Mouse (Mus musculus) heart, adult 9 months (tissue): ENCODE results near the gene Cecr2.
A peak's percentile ranks its signal among the peaks of the same experiment; 100 is the strongest.

Source experiments
- DNase-seq, 2 experiments: peaks; one replicate each; pipeline ENCODE4 v3.0.0; 2022; ENCODE audit warnings: low spot score in 2 of 2

The Cecr2 gene

DNA sequence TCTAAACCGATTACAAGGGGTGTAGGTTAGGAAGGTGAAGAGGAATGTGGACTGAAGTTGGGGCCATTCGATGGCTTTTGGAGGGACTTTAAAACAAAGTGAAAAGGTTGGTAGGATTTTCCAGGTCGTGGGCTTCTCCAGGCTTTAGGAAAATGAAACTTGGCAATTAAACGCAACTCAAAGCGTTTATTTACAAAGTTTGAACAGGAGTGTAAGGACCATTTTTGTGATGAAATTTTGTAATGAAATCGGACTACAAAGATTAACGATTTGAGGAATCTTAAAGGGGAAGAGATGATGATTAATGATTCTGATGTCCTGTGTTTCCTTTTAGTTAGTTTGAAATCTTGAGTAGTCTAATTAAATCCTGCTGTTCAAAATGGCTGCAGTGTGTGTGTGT lies 1.7 kb downstream of the Cecr2 start:
- DNase-seq: no peak

DNA sequence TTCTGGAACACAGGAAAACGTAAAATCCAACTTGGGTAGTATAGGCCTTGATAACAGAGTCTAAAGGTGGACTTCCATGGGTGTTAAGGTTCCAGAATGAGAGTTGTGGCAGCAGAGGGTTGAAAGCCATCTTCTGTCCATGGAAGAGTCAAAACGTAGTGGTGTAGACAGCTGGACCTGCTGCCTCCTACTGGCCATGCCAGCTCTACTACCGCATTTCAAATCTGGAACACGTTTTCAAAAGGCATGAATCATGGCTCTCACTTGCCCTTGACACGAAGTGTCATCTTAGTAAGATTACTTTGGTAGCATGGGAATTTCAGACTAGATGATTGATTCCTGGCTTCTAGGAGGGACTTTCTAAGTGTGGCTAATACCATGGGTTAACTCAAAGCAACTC lies 8.0 kb downstream of the Cecr2 start:
- no peak for DNase-seq

DNA sequence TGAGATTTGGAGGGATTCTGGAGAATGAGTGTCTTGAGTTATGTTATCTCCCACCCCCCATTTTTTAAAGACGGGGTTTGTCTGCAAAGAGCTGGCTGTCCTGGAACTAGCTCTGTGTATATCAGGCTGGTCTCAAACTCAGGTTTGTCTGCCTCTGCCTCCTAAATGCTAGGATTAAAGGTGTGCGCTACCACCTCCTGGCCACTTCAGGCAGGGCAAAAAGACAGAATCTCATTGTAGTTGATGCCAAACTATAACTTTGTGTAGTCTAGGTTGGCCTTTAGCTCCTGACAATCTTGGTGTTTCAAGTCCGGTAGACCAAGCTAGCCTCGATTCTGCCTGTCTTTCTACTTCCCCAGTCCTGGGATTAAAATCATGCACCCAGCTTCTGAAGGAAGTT lies 8.7 kb downstream of the Cecr2 start:
- DNase-seq: no peak

DNA sequence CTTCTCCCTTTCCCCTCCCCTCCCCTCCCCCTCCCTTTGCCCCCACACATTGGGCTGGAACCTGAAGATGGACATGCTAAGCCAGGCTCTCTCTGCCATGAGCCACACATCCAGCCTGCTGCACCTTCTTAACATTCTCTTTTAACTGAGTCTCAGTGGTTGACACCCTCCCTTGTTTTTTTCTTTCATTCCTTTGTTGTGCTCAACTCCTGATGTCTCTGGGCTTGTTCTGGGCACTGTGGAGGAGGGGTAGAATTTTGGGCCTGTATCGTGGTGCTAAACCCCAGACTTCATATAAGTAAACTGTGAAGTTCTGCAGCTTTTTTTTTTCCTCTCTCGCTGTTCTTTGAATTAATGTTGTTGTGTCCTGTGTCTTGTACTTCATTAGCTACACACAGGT lies 9.8 kb downstream of the Cecr2 start:
- no peak for DNase-seq

DNA sequence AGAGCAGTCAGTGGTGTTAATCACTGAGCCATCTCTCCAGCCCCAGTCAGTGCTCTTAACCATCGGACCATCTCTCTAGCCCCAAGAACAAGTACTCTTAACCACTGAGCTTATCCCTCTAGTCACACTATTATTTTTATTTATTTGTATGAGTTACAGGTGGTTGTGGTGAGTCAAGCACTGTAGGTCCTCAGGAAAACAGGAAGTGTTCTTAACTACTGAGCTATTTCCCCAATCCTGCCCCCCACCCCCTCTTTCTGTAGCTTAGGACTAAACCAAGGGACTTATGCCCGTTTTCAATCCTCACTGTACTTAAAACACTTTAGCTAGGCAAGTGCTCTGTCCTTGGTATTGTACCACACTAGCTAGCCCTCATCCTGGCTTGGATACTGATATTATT lies 17.2 kb downstream of the Cecr2 start:
- no peak for DNase-seq

DNA sequence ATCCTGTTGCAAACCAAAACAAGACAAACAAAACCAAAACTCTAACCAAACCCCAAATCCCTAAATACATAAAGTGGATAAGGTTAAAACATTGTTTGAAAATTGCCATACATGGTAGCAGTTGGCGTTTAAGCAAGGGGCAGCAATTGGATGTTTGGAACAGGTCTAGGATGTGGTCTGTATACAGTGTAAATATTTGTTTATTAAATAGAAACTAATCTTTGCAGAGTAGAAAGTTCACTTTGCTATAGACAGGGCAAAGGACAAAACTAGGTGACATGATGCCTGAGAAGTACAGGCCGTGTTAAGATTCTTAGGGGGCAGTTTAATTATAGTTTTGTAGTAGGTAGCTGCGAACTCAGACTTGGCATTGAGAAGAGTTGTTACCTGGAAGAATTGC lies 18.6 kb downstream of the Cecr2 start:
- no peak for DNase-seq

DNA sequence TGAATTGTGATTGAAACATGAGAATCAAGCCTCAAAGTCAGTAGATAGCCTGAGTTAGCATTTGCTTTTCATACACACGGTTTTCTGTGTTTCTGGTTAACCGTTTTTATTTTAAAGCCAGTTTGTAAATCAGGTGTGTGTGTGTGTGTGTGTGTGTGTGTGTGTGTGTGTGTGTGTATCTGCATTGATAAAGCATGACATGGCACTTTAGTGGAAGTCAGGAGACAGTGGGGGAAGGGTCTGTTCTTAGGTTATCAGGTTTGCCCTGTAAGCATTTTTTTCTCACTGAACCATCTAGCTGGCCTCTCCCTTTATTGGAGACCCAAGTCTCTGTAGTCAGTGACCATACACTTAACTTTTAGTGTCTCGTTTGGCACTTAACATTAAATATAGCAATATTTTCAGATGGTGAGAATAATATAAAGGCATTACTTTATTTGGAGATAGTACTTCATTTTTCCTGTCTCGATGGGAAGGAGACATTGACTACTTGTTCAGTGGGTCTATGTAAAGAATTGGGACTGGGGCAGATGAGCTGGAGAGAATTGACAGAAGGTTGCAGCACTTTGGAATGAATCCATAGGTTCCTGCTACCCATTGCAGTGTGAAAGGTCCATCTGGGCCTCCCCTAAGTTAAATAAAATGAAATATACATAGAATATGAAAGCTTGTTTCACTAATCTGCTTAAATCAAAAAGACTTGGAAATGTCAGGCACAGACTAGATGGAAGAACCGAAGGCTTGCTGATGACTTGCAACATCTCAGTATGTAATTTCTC lies 20.9 kb downstream of the Cecr2 start:
- DNase-seq: no peak

DNA sequence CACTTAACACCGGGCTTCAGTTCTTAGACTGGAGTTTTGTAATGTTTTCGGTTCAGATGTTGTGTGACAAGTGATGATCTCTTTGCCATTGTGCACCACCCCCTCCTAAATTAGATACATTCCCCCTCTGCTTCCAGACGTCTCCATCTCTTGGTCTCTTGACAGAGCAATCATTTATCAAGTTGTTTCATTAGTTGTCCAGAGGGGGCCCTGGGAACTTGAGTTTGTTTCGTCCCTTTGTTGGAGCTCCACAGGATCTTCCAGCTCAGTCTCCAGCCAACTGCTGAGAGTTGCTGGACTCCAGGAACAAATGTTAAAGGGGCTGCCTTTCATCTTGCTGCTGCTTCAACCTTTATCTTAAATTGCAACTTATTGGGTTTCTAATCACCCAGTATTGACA lies 34.1 kb downstream of the Cecr2 start:
- DNase-seq: no peak

DNA sequence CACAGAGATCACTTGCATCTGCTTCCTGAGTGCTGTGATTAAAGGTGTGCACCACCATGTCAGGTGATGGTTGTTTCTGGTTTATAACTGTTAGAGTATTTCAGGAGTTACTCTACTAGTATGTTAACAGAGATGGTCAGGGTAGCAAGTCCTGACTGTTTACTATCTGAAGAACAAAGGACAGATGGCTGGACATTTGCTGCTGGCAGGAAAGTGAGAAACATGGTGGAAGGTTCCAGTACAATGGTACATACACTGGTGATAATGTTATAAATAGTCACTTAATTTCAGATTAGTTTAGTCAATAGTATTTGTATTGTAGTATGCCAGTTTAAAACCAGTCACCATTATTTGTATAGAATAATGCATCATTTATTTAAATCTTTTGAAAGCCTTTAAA lies 38.2 kb downstream of the Cecr2 start:
- DNase-seq: no peak

DNA sequence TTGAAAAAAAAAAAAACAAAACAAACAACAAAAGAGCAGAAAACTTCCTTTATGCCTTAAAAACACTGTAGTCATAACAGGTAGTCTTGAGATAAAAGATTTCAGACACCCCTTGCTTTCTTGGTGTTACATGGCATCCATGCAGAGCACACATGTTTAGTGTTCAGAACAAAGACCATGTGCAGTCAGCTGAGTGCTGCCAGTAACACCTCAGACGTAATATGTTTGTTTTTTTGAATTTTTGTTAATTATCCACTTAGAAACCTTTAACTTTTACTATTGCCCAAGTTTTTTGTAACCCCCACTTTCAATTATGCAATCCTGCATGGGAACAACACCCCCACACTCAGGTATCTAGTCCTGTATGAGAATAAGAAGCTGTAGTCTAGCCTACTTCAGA lies 42.6 kb downstream of the Cecr2 start:
- no peak for DNase-seq

DNA sequence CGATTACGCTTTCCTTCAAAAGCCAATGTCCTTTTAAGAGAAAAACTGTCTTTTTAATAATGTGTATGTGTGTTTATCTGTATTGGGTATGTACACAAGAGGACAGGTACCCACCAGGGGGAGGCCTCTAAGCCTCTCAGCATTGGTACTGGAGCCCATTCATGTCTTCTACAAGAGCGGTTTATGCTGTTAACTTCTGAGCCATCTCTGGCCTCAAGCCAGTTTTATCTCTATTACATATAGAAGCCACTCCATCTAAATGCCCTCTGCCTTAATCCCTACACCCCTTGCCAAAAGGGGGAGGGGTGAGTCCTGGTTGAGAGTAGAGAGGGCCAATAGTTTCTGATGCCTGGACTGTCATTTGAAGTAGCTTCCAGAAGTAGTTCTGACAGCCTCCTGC lies 48.6 kb downstream of the Cecr2 start:
- DNase-seq: no peak

DNA sequence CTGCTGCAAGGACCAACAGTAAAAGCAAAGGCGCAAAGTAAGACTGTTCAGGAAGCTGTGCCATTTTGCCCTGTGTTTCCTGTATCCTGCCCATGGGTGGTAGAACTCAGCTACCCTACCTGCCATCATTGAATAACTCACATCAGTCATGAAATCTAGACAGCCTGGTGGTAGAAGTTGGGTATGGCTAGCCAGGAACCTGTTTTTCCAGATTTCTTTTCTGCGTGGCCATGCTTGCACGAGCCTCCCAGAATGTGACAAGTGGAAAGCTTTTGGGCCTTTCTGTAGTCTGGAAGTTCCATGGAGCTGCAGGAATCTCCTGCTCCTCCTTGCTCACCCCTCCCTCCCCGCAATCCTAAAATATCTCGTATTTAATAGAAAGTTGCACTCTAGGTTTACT lies 49.1 kb downstream of the Cecr2 start:
- DNase-seq: no peak

DNA sequence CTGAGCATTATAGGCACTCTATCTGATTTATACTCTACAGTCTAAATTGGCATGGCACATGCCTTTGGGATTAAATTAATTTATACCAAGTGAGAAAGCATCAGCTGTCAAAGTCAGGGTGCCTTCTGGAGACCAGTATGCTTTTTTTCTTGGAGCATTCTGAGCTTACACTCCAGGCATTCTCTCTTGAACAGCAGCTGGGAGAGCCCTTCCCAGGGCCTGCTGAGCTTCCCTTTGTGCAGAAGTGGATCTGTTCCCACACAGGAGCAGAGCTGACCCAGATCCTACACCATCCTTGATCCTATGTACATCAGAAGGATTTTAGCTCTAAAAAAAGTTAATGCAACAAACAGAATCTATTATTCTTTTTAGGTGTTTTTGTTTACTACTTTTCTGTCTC lies 49.7 kb downstream of the Cecr2 start:
- DNase-seq: no peak

DNA sequence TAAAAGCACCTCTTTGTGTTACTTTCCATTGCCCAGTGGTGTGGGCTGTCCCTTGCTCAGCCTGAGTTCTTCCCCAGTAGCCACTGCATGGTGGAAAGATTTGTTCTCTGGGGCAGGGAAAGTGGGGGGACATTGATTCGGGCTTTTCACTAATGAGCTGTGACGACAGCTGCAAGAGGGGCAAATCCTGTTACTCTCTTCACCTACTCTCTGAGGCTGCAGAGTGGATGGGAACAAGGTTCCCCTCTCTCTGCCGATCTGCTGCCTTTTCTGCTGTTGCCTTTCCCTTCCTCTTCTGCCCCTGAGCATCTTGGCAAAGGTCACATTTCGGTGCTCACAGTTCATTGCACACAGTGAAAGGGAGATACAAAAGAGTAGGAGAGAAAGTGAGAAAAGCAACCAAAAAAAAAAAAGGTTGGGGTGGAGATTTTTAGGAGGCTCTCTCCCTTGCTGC lies 50.4 kb downstream of the Cecr2 start:
- DNase-seq: no peak

DNA sequence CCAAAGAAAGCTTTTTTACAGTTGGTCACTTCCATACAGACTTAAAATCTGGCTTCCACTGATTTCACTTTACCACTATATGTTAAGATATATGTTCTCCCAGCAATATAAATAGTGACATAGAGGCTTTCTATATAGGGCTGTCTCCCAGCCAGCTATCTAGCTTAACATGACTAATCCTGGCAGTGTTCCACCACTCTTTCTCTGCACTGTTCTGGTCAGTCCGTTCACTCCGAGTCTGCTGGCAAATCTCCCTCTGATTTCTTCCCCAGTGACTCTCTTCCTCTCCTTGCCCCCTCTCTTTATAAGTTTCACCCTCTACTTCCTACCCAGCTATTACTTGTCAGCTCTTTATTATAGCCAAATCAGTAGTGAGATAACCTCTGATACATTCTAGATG lies 59.8 kb downstream of the Cecr2 start:
- DNase-seq: no peak

DNA sequence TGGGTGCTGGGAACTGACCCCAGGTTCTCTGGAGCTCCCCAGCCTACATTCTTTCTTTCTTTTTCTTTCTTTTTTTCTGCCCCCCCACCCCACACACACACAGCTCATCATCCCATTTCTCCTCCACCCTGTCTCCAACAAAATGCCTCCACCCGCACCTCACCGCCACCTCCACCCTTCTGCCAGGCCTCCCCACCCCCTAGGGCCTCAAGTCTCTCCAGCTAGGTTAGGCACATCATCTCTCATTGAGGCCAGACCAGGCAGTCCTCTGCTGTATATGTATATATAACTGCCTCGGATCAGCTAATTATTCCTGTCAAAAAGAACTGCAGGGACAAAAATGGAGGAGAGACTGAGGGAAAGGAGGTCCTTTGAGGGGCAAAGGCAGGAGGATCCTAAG lies 69.8 kb downstream of the Cecr2 start:
- no peak for DNase-seq

DNA sequence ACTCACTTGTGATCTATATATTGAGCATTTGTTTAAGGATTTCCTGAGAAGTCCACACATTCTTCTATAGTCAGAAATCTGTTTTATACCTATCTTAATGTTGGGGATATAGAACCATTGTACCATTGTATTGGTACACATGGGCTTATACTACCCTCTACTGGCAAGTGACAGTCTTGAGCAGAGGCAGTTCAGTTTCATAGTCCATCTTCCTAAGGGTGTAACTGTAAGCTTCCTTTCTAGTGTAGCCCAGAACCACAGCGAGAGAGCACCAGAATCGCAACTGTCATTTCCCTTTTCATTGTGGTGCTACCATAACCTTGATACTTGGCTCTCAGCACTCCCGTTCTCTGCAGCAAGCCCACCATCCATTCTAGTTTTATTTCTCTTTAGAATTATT lies 70.4 kb downstream of the Cecr2 start:
- peak; percentile 13 to 33 for DNase-seq

DNA sequence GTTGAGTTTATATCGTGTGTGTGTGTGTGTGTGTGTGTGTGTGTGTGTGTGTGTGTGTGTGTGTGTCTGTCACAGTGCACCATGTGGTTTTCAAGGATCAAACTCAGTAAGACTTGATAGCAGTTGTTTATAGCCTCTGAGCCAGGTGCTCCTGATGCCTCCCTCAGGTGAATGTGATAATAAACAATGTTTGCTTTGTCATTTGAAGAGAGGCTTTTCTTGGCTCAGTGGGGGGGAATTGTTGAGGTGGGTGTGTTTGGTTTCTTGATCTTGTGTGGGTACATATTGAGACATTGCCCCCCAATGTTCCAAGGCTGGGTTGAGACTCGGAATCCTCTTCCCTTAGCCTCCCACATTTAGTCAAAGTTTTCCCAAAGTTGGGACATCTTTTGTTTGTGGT lies 77.0 kb downstream of the Cecr2 start:
- no peak for DNase-seq

DNA sequence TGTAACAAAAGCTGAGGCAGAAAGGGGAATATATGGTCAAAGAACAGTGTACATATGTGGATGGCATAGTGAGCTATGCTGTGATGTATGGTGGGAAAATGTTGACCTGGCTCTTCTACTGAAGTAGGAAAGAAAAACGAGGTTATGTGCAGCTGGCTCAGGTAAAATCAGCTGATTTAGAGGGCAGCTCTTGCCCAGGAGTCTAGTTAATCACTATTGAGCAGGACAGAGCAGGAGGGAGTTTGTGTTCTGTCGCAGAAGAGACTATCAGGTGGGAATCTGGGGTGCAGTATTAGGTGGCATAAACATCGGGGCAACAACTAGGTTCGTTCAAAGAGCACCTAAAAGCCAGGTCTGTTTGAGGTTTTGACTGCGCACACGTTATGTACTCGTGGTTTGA lies 78.1 kb downstream of the Cecr2 start:
- no peak for DNase-seq

DNA sequence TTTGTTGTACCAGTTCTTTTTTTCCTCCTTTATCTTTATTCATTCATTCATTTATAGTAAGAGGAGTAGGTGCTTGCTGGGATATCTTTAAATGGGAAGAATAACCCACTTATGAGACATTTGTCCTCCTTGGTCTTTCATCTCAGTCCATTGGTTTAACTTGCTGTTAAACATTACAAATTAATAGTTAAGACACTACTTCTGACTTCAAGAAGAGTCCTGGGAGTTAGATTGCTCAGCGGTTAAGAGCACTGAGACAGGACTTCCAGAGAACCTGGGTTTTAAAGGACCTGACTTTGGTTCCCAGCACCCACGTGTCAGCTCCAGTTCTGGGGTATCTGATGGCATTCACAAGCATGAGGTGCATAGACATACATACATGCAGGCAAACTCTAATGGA lies 80.2 kb downstream of the Cecr2 start:
- DNase-seq: no peak

DNA sequence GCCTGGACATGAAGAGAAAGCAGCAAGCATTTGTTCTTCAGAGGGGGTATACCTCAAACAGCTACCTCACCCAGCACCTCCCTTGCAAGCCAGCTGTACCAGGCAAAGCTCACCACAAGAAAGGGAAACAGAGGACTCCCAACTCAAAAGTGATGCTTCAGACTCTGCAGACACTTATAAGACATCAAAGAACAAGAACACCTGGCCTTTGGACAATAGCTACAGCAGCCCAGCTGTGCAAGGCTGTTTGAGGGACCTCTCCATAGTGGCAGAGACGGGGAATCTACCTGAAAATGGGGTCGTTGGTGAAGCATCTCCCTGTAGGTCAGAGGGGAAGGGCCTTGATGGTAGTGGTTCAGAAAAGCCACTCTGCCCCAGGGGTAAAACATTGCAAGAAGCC lies 95.0 kb downstream of the Cecr2 start:
- no peak for DNase-seq

DNA sequence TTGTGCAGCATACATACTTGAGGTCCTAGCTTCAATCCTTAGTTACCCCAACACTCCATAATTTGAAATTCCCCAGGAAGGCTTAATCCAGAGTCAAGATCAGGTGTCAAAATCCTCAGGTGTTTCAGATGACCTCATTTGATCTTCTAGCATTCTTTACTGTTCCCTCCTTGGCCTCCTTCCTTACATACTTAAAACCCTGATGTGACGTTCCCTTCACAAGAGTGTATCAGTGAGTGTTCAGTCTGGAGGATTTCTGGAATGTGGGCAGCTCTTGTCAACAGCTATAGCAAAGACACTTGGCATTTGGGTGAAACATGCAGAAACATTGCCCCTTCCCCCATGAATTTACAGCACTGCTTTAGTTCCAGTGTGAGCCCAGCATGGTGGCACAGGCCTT lies 103.8 kb downstream of the Cecr2 start:
- no peak for DNase-seq

DNA sequence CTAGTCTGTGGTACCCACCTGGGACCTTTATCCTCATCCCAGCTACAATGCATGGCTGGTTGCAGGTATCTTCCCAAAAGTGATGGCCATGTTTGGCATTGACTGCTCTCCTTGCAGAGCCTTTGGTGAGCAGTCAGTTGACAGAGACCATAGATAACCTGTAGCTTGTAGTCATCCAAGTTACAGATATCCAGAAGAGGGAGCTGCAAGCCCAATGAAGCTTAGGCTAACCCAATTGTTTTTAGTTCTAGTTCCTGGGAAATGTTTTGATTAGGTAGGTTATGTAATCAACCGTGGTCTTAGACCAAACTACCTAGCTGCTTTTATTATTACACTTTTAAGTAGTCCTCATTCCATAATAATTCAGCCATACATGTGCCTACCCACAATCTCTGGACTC lies 105.2 kb downstream of the Cecr2 start:
- no peak for DNase-seq

DNA sequence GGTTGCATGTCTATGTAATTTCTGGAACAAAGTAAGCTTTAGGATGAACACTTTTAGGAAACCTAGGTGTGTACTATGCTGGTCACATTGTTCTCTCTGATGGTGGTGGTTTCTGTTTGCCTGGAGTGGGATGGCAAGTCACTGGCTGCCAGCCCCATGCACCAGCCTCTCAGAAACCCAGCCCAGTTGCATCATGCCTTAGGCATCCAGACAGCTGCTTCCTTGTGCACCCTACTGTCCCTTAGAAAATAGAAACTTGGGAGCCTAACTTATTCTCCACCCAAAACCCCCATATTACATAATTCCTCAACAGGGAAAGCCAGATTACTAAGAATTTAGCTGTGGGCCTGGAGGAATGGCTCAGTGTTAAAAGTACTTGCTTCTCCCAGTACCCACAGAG lies 105.9 kb downstream of the Cecr2 start:
- peak; percentile 15 to 30 for DNase-seq
